Mouse (Mus musculus) stomach, postnatal 0 days (tissue): ENCODE data around the gene Dpf3.

Experiments
- CTCF ChIP-seq: IDR thresholded peaks from 2 replicates; pipeline ENCODE4 v1.5.1; 2016; ENCODE audit warnings: antibody characterized with exemption, low read depth, mild to moderate bottlenecking, moderate library complexity
- EP300 ChIP-seq: optimal IDR thresholded peaks from 2 replicates; pipeline ENCODE3; 2016; ENCODE audit warnings: antibody characterized with exemption

DNA sequence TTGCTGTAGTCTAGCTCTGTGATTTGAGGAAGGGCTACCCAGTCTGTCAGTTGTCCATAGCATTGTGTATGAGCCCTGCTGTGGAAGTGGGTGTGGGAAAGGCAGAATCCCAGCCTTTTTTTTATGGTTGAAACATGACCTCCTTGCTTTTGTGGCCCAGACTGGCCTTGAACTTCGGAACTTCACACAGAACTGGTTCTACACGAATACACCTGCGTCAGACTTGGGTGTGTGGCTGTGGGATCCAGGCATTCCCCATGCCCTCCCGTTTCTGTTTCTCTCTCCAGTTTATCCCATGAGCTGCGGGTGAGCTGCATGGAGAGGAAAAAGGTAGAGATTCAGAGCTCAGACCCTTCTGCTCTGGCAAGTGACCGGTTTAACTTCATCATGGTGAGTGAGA, 44.5 kb upstream of the Dpf3 start:
- TF ChIP-seq CTCF = no peak
- TF ChIP-seq EP300 = no peak
